Mouse (Mus musculus) hindbrain, embryonic 12.5 days (tissue): ENCODE results near the gene Cdsn. TPM values are rescaled to one million over a fixed set of nuclear protein-coding genes. Genes with fewer than 3 reads are reported as not detected.

Source experiments
- ATAC-seq: fragments of 200-750 bp; cut with Nextera tagmentation; 2 replicates; pipeline ENCODE4 v1.8.0; 2017; ENCODE audit warnings: moderate TSS enrichment; ENCODE audit not compliant: low FRiP score
- H3K27ac ChIP-seq: fragments of 300-500 bp; sonication (generic); 2 replicates; pipeline ENCODE4 v1.5.1; 2016; ENCODE audit warnings: mild to moderate bottlenecking
- H3K27me3 ChIP-seq: fragments of 300-500 bp; sonication (generic); 2 replicates; pipeline ENCODE4 v1.6.1; 2016; ENCODE audit warnings: mild to moderate bottlenecking
- H3K36me3 ChIP-seq: fragments of 300-500 bp; sonication (generic); 2 replicates; pipeline ENCODE4 v1.6.1; 2016; ENCODE audit warnings: mild to moderate bottlenecking
- H3K4me1 ChIP-seq: fragments of 300-500 bp; sonication (generic); 2 replicates; pipeline ENCODE4 v1.6.1; 2016
- H3K4me2 ChIP-seq: fragments of 300-500 bp; sonication (generic); replicated peaks from 2 replicates; pipeline ENCODE4 v1.6.1; 2016; ENCODE audit warnings: mild to moderate bottlenecking
- H3K4me3 ChIP-seq: fragments of 300-500 bp; sonication (generic); 2 replicates; pipeline ENCODE4 v1.5.1; 2016; ENCODE audit warnings: mild to moderate bottlenecking
- H3K9ac ChIP-seq: fragments of 300-500 bp; sonication (generic); 2 replicates; pipeline ENCODE4 v1.6.1; 2016; ENCODE audit warnings: mild to moderate bottlenecking, moderate library complexity
- H3K9me3 ChIP-seq: fragments of 300-500 bp; sonication (generic); replicated peaks from 2 replicates; pipeline ENCODE4 v1.6.1; 2016; ENCODE audit warnings: mild to moderate bottlenecking
- WGBS: fragments of 180-500 bp; shearing (Covaris S2); methylation state at CpG from one replicate; pipeline ENCODE4 v1.1.7; 2016; 5-methylcytosine and 5-hydroxymethylcytosine counted together
- polyA plus RNA-seq: library from polyadenylated mRNA; unstranded; fragments of >200 nt; fragmentation: Nextera tagmentation; extraction: Ambion mirVana; gene quantifications from 2 replicates; pipeline ENCODE4 v1.2.1, GENCODE M21; 2016

Cdsn gene
- polyA plus RNA-seq, 1 experiment from 2014 or later, result 0.08 TPM

- Histone ChIP-seq H3K9ac (no peak overlapping the region), H3K36me3 (no peaks in the 10 kb centered on the region), H3K27ac (no peak overlapping the region), H3K4me3 (no peak overlapping the region), H3K4me1 (no peaks in the 10 kb centered on the region; the same call in 1 of the 2 replicates), H3K4me2 (no peak overlapping the region), H3K9me3 (no peaks in the 10 kb centered on the region), H3K27me3 (0 out of 2 replicates have a peak, but pooled peaks cover 6% of the 10 kb centered on the region)
- ATAC-seq, result no peak
- 91% methylated on average over 13 of the region's 13 CpGs for WGBS
Measured at GRCm38 (mm10) chr17:35556186-35556765, 4.3 kb downstream of the Cdsn start.

- 32% methylated on average over 5 of the region's 5 CpGs for WGBS
- no peak overlapping the region for H3K27ac ChIP-seq
- H3K27me3 ChIP-seq, result 0 out of 2 replicates have a peak, but pooled peaks cover 5% of the 10 kb centered on the region
- ATAC-seq, result no peak
- H3K4me2 ChIP-seq, result no peak overlapping the region
- no peak overlapping the region for H3K9ac ChIP-seq
- no peaks in the 10 kb centered on the region for H3K9me3 ChIP-seq
- no peaks in the 10 kb centered on the region for H3K4me1 ChIP-seq
- no peak overlapping the region for H3K4me3 ChIP-seq
- no peaks in the 10 kb centered on the region for H3K36me3 ChIP-seq
Measured at GRCm38 (mm10) chr17:35556812-35557211, 4.9 kb downstream of the Cdsn start.

GRCm38 (mm10) chr17:35557351-35557750, 5.4 kb downstream of the Cdsn start:
- H3K27me3 ChIP-seq, result no peaks in the 10 kb centered on the region
- no peak overlapping the region for H3K4me2 ChIP-seq
- no peaks in the 10 kb centered on the region for H3K4me1 ChIP-seq
- no peaks in the 10 kb centered on the region for H3K9me3 ChIP-seq
- H3K9ac ChIP-seq, result no peak overlapping the region
- H3K4me3 ChIP-seq, result no peak overlapping the region
- no peak overlapping the region for H3K27ac ChIP-seq
- ATAC-seq, result no peak
- H3K36me3 ChIP-seq, result no peaks in the 10 kb centered on the region
- 82% methylated on average over 9 of the region's 9 CpGs for WGBS

- Histone ChIP-seq H3K4me1 (no peaks in the 10 kb centered on the region), H3K4me3 (no peak overlapping the region), H3K27me3 (no peaks in the 10 kb centered on the region), H3K9ac (no peak overlapping the region), H3K36me3 (no peaks in the 10 kb centered on the region), H3K4me2 (no peak overlapping the region), H3K27ac (no peak overlapping the region), H3K9me3 (no peaks in the 10 kb centered on the region)
- ATAC-seq, result no peak
- 63% methylated on average over 8 of the region's 8 CpGs for WGBS
Measured at GRCm38 (mm10) chr17:35558216-35558615, 6.3 kb downstream of the Cdsn start.

- H3K27ac ChIP-seq, result no peak within 1 kb of the TSS
Measured at GRCm38 (mm10) chr17:35567150-35567549, 15.2 kb downstream of the Cdsn start, which contains the start of gene 2300002M23Rik. TSS of gene 2300002M23Rik (plus strand) at chr17:35567450.

GRCm38 (mm10) chr17:35567767-35568166, 15.8 kb downstream of the Cdsn start:
- no peaks in the 10 kb centered on the region for H3K36me3 ChIP-seq
- H3K4me3 ChIP-seq, result no peak overlapping the region
- ATAC-seq, result no peak
- H3K4me2 ChIP-seq, result no peak overlapping the region
- no peak overlapping the region for H3K27ac ChIP-seq
- 17% methylated on average over 9 of the region's 9 CpGs for WGBS
- H3K9ac ChIP-seq, result no peak overlapping the region
- H3K9me3 ChIP-seq, result no peaks in the 10 kb centered on the region
- H3K27me3 ChIP-seq, result peaks cover 22% of the 10 kb centered on the region
- peaks cover 15% of the 10 kb centered on the region for H3K4me1 ChIP-seq

More at GRCm38 (mm10) chr17:35567150-35567549, 15.2 kb downstream of the Cdsn start, which contains the start of gene 2300002M23Rik:
- H3K4me1 ChIP-seq, result peaks cover 15% of the 10 kb centered on the region
- no peaks in the 10 kb centered on the region for H3K9me3 ChIP-seq
- H3K36me3 ChIP-seq, result no peaks in the 10 kb centered on the region
- H3K9ac ChIP-seq, result no peak within 1 kb of the TSS
- WGBS, result 59% methylated on average over 3 of the region's 3 CpGs
- H3K4me3 ChIP-seq, result no peak within 1 kb of the TSS
- H3K4me2 ChIP-seq, result no peak within 1 kb of the TSS
- H3K27me3 ChIP-seq, result peaks cover 22% of the 10 kb centered on the region
- ATAC-seq, result no peak

GRCm38 (mm10) chr17:35569091-35569944, 17.4 kb downstream of the Cdsn start:
- 2% methylated on average over 28 of the region's 28 CpGs for WGBS
- ATAC-seq, result peak; percentile 76
- H3K27ac ChIP-seq, result no peak overlapping the region

GRCm38 (mm10) chr17:35570836-35571235, 18.9 kb downstream of the Cdsn start:
- peaks cover 15% of the 10 kb centered on the region for H3K4me1 ChIP-seq
- no peak for ATAC-seq
- H3K4me2 ChIP-seq, result no peak overlapping the region
- peaks cover 22% of the 10 kb centered on the region for H3K27me3 ChIP-seq
- 63% methylated on average over 14 of the region's 14 CpGs for WGBS
- no peaks in the 10 kb centered on the region for H3K9me3 ChIP-seq
- no peaks in the 10 kb centered on the region for H3K36me3 ChIP-seq
- H3K9ac ChIP-seq, result no peak overlapping the region
- H3K27ac ChIP-seq, result no peak overlapping the region
- no peak overlapping the region for H3K4me3 ChIP-seq

More at GRCm38 (mm10) chr17:35569091-35569944, 17.4 kb downstream of the Cdsn start:
- Histone ChIP-seq H3K4me3 (peak overlapping the region; percentile 28), H3K4me2 (peak overlapping the region; percentile 56), H3K9ac (peak overlapping the region; percentile 59), H3K4me1 (peaks cover 15% of the 10 kb centered on the region), H3K36me3 (no peaks in the 10 kb centered on the region), H3K9me3 (no peaks in the 10 kb centered on the region), H3K27me3 (peaks cover 22% of the 10 kb centered on the region)

- ATAC-seq, result no peak
- Histone ChIP-seq H3K27me3 (peaks cover 22% of the 10 kb centered on the region), H3K9ac (no peak overlapping the region), H3K9me3 (no peaks in the 10 kb centered on the region), H3K4me2 (no peak overlapping the region), H3K4me1 (peaks cover 15% of the 10 kb centered on the region), H3K4me3 (no peak overlapping the region), H3K36me3 (no peaks in the 10 kb centered on the region), H3K27ac (no peak overlapping the region)
- WGBS, result 96% methylated on average over 7 of the region's 7 CpGs
Measured at GRCm38 (mm10) chr17:35571477-35571876, 19.5 kb downstream of the Cdsn start.

- Histone ChIP-seq H3K4me1 (no peaks in the 10 kb centered on the region), H3K4me2 (no peak overlapping the region), H3K27ac (no peak overlapping the region), H3K36me3 (no peaks in the 10 kb centered on the region), H3K4me3 (no peak overlapping the region), H3K9ac (no peak overlapping the region), H3K9me3 (no peaks in the 10 kb centered on the region), H3K27me3 (no peaks in the 10 kb centered on the region)
- ATAC-seq, result no peak; the same call in 1 of the 2 replicates
- 21% methylated on average over 6 of the region's 6 CpGs for WGBS
Measured at GRCm38 (mm10) chr17:35578211-35578610, 26.3 kb downstream of the Cdsn start.

- no peaks in the 10 kb centered on the region for H3K36me3 ChIP-seq
- WGBS, result 92% methylated on average over 1 of the region's 1 CpGs
Measured at GRCm38 (mm10) chr17:35582900-35583299, 31.0 kb downstream of the Cdsn start.

GRCm38 (mm10) chr17:35584330-35584937, 32.5 kb downstream of the Cdsn start:
- H3K27me3 ChIP-seq, result no peaks in the 10 kb centered on the region
- H3K4me3 ChIP-seq, result no peak overlapping the region
- H3K9ac ChIP-seq, result no peak overlapping the region
- ATAC-seq, result peak; percentile 58
- H3K4me2 ChIP-seq, result peak overlapping the region; percentile 41
- no peak overlapping the region for H3K27ac ChIP-seq
- WGBS, result 16% methylated on average over 16 of the region's 16 CpGs
- no peaks in the 10 kb centered on the region for H3K36me3 ChIP-seq
- peaks cover 3% of the 10 kb centered on the region; the same call in 1 of the 2 replicates for H3K4me1 ChIP-seq
- no peaks in the 10 kb centered on the region for H3K9me3 ChIP-seq

More at GRCm38 (mm10) chr17:35582900-35583299, 31.0 kb downstream of the Cdsn start:
- peaks cover 3% of the 10 kb centered on the region; the same call in 1 of the 2 replicates for H3K4me1 ChIP-seq
- no peaks in the 10 kb centered on the region for H3K27me3 ChIP-seq
- H3K27ac ChIP-seq, result no peak overlapping the region
- no peak for ATAC-seq
- H3K9me3 ChIP-seq, result no peaks in the 10 kb centered on the region
- no peak overlapping the region for H3K9ac ChIP-seq
- no peak overlapping the region for H3K4me2 ChIP-seq
- no peak overlapping the region for H3K4me3 ChIP-seq
